Mouse (Mus musculus) left cerebral cortex, adult 11 months (tissue): ENCODE data around the gene Dynlt1c.
"Not testable (repeated sequence)": the region's sequence is repeated elsewhere in the genome, so short reads cannot be mapped to it uniquely, and the experiment has no call there.

Experiments used
- DNase-seq: peaks from one replicate; pipeline ENCODE4 v3.0.0; 2022; ENCODE audit warnings: low spot score

The Dynlt1c gene

DNA sequence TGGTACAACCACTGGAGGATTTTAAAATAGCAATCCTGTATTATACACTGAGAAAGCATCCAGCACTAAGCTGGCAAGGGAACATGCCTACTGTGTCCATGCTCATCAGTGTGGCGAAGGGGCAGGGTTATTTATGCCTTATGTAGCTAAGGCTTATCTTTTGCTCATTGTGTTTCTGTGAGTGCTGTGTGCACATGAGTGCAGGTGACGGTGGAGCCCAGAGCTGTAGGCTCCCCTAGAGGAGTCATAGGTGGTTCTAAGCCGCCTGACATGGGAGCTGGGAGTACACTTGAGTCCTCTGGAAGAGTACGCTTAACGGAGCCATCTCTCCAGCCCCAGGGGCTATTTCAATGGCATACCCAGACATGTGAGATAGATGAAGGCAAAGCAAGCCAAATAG is 17.8 kb downstream of the Dynlt1c start:
- not testable (repeated sequence) for DNase-seq

DNA sequence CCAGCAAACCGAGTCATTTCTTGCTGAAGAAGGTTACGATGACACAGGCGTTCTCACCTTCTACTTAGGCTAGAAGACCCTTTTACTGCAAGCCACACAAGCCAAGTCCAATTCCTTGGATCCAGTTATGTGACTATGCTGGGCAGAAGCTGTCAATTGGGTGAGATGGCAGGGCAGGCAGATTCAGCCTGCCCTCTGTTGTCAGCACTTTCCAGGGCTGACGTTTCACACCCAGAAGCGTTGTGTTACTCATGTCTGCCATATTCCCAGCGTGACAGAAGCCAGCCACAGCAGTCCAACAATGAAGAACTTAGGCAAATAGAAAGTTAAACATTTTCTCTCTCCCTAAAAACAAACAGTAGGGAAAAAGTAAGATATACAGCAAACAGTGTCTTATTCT is 18.6 kb downstream of the Dynlt1c start:
- not testable (repeated sequence) for DNase-seq

DNA sequence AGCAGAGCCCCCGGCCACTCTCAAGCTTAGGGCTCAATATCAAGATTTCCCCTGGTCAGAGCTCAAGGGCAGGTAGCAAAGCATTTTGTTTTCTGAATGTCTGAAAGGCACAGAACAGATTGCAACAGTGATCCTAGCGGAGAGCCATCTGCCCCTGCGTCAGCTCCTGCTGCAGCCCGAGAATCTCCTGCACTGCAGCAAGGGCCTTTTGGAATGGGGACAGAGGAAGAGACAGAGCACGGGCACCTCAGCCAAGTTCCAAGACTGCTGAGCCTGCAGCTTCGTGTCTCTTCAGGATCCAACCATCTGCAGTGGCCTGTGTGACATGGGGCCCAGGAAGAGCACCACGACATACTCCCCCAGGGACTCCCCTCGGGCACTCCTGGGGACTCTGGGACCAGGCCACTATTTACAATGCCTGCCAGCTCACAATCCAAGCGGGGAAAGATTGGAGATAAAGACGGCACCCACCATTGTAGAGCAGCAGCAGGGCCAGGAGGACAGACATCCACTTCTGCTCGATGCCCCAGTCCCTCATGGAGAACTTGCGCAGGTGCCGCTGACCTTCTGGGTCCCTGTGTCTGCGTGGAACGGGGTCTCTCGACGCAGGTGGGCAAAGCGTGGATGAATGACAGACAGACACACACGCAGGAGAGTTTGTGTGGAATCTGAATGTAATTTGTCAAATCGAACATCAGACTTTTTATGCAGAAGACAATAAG is 19.4 kb downstream of the Dynlt1c start:
- DNase-seq: not testable (repeated sequence)

DNA sequence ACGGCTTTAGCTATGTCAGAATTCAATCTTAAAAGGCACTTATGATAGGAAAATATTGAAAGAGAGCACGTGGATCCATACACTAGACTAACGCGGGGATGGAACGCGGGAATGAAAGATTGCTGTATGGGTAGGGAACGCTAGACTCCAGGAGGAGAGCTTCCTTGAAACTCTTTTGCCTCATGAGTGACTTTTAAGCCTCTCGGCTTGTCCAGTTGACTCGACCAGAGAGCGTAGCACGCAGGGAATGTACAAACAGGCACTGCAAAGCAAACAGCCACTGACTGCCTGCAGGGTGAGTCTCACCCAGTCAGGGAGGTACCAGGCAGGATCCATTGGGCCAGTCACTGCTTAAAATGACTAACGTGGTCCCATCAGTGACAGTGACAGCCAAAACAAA is 20.5 kb downstream of the Dynlt1c start:
- DNase-seq: not testable (repeated sequence)

DNA sequence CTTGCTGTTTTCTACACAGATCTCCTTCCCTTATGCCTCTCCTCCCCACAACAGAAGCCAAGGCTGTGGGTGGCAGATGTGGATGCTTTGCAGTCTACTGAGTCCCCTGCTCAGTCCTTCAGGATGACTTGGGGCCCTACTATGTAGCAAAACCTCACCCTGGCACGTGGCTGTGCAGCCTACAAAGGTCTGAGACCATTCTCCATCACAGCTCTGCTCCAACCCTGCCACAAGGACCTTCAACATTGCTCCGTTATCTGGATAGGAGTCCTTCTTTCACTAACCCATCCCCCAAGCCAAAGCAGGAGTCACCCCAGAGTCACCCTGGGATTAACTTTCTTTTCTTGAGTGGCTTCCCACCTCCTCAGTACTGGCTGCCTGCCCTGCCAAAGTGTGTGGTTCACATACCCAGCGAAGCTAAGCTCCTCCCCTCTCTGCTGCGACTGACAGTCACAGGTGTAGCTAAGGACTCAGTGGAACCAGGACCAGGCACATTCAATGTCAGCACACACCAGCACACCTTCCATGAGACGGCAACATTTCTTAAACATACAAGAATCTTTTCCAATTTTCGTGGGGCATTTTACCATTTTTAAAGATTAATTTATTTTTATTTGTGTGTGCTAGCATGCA is 23.6 kb downstream of the Dynlt1c start:
- not testable (repeated sequence) for DNase-seq

DNA sequence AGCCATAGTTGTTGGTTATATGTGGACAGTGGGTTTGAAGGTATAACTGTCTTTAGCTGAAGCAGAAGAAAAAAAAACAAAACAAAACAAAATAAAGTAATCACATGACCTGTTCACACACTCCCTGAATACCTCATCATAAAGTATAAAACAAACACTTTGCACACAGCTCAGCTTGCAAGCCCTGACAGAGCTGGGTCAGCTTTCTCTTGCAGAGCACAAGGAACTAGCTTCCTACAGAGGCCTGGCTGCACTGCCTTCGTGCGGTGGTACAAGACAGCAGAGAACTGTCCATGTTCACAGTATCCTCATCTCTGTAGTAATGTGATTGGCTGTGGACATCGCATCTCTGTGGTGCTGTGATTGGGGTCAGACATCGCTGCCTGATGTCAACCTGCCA is 28.9 kb downstream of the Dynlt1c start:
- not testable (repeated sequence) for DNase-seq

DNA sequence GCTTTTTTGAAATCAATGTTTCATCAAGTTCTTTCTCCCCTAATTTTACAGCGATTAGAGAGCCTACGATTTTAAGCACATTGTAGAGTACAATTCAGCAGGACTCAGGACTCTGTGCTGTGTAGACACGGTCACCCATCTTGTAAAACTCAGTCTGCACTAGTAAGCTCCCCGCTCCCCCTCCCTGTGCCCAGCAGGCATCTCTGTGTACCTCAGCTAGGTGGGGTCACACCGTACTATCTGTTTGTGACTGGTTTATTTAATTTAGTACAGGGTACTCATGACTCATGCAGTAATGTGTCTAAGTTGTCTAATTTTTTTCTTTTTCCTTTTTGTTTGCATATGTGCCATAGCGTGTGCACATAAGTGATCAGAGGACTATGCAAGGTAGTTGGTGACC is 31.4 kb downstream of the Dynlt1c start:
- not testable (repeated sequence) for DNase-seq

DNA sequence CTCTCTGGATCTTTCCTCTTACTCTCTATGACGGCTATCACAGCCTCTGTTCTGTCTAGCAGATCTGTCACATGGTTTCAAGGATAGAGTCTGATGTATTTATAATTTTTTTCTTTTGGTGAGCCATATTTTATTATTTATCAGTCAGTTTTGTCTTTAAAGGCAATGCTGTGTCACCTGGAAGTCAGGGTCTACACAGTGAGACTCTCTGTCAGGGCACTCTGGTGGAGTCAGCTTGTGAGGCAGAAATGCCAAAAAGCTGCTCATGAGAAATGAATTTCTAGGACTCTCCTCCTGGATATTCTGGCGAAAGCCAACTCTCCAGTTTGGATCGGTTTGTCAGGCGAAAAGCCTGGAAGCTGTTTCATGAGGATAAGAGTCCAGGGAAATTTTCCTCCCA is 34.3 kb downstream of the Dynlt1c start:
- not testable (repeated sequence) for DNase-seq

DNA sequence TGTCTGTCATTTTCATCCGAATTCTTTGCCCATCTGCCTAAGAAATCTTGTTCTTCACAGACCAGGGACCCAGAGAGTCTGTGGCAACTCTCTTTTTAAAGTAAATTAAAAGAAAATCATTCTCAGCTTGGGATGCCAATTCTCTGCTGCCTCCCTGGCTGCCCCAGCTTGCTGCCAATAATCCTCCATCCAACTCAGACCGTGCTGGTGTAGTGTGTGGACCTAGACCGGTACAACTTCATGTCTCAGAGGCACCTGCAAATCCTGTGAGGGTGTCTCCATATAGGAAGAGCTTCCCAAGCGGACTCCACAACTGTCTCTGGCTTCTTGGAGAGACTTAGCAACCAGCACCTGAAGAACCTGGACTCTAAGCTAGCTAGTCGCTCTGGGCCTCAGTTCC is 35.4 kb downstream of the Dynlt1c start:
- DNase-seq: no peak

DNA sequence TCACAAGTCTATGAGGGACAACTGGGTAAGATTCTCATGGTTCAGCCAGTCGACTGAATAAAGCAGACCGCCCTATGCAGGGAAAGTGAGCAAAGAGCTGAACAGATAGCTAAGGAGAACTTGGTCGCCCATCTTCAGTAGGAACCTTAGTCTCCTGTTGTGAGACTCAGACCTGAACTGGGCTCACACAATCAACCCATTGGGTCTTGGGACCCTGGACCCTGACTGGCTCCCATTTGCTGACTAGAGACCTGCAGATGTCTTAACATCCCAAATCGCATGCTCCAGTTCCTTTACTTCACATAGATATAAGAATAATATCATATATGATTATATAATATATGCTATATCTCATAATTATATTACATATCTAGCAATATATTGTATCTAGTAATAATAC is 36.0 kb downstream of the Dynlt1c start:
- DNase-seq: not testable (repeated sequence)

DNA sequence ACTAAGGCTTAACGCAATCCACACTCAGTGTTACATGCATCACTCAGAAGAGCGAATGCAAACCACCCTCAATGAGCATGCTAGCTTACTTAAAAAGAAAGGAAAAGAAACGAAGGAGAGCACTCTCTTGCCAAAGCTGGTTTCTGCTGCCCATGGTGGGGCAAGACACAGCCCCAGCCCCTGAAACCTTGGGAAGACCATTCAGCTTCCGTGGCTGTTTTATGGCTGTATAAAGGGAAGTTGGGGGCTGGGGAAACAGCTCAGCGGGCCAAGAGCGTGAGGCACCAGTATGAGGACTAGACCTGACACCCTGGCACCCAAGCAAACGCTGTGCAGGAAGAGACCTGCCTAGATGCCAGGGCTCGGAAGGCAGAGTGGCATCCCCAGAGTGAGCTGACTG is 37.0 kb downstream of the Dynlt1c start:
- not testable (repeated sequence) for DNase-seq

DNA sequence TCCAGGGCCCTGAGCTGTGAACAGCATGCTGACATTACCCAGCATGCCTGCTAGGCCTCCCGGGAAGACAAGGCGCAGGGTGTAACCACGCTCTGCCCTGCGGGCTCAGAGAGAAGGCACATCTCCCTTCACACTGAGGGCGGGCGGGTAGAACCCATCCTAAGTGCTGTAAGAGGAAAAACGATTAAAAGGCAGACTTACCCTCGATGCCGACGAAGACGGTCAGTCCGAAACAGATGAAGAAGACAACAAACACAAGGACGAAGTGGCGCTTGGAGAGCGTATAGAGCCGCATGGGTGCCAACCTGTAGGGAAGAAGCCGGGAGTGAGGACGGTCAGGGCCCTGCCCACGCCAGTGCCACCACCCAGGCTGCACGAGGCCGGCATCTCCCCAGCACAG is 38.0 kb downstream of the Dynlt1c start:
- not testable (repeated sequence) for DNase-seq

DNA sequence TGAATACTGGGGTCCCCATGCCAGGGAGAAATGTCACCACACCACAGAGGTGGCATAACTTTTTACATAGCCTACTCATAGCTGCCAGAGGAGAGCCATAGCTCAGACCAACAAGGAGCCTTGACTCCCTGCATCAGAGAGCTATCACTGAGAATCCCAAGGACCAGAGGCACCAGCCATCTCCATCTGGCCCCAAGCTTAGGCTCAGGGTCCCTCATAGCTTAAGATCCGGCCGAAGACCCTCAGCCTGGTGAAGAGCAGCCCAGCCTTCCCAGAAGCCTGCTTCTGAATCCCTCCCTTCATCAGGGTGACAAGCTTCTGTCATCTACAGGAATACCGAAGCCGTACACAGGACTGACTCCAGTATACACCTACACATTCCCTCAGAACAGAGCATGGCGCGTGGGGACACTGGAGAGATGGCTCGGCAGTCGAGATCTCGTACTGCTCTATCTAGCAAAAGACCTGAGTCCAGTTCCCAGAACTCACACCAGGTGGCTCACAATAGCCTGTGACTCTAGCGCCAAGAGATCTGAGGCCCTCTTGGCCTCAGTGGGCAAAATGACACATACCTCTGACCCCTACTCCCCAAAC is 38.7 kb downstream of the Dynlt1c start:
- not testable (repeated sequence) for DNase-seq

DNA sequence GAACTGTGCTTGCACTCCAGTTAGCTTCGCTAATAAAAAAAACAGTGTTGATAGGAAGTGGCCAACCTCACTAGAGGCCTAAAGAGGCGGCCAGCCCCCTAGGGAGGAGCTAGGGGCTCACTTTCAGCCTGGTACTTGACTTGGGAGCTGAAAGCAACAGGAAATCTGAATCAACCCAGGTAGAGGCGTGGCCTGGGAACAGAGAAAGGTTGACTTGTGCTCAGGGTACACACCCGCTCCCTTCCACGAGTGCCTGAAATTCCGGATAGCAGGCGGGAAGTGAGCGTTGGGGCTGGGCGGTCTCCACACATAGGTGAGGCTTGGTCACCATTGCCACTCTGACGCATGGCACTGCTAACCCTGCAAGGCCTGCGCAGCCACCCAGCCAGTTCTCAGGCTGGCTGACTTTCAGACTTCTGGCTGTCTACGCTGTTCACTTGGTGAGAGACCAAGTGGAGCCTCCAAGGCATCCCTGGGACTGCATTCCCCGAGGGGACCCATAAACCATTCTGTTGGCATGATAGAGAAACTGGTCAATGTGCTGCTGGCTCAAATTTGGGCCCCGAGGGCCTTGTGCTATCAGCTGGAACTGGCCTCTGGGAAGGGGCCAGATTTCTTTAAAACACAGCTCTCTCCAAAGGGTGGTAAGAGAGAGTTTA is 39.4 kb downstream of the Dynlt1c start:
- DNase-seq: not testable (repeated sequence)

DNA sequence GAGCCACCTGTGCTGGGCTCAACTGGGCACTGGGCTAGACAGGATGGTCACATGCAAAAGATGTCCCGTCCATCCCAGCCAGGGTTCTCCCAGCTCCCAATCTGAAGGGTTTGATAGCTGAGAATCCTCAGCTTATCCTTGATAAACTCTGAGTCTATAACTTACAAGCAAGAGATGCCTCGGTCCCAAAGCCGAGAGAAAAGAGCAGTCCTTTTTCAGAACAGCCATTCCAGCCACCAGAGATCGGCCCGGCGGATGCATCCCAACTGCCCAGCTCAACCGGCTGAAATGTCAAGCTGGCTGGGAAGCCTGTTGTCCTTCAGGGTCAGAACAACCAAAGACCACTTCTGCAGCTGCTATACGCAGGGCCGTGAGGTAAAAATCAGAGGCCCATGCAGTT is 42.7 kb downstream of the Dynlt1c start:
- DNase-seq: not testable (repeated sequence)

DNA sequence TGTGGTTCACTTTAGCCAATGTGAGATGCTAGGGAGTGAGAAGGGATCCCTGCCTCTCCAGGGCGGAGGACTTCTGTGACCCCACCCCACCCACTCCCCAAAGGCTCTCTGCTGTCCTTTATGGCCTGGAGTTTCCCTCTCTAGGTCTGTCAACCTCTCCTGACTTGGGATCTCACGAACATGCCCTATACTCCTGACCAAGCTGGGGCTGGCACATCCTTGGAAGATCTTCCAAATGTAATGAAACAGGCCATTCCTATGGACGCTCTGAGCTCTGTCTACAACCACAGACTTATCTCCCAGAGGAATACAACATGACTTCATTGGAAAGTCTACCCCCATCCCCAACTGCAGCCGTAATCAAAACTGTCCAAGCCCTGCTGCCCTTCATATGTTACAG is 43.2 kb downstream of the Dynlt1c start:
- not testable (repeated sequence) for DNase-seq

DNA sequence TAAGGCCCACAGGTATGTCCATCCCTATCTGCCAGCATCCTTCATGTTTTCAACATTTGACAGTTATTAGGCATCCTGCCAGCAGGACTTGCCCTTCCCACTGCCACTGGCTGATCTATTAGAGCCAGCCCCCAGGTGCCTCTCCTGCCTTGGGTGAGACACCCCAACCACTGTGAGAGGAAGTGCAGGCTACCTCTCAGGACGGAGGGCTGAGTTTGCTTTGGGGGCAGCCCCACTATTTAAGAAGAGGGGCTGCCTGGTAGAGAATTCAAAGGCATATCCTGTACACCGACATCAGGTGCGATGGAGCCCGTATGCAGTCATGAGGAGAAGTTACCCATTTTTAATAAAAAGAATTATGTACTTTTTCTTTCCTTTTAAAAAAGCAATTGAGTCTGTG is 44.2 kb downstream of the Dynlt1c start:
- not testable (repeated sequence) for DNase-seq

DNA sequence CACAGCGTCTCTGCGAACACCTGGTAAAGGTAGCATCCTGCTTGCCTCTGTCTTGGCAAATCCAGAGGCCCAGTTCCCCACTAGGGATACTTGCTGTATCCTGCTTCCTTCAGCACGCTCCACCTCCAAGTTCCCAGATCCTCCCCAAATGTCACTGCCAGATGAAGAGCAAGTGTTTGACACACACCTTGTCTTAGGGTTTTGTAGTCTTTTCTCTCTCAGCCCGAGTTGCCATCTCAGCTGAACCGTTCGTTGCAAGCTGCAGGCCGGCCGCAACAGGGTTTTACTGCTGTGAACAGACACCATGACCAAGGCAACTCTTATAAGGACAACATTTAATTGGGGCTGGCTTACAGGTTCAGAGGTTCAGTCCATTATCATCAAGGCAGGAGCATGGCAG is 45.4 kb downstream of the Dynlt1c start:
- DNase-seq: not testable (repeated sequence)

DNA sequence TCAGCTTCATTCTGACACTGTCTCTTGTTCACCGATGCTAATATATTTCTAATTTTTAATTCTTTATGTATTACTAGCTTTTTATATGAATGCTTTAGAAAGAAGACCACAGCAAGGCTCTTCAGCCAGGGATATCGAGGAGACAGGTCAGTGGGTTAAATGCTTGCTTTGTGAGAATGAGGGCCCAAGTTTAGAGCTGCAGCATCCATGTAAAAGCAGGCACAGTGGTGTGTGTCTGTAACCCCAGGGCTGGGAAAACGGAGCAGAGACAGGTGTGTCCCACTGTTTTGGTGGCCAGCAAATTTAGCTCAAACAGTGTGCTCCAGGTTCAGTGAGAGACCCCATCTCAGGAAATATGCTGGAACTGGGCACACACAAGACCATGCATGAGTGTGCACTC is 46.0 kb downstream of the Dynlt1c start:
- DNase-seq: not testable (repeated sequence)

DNA sequence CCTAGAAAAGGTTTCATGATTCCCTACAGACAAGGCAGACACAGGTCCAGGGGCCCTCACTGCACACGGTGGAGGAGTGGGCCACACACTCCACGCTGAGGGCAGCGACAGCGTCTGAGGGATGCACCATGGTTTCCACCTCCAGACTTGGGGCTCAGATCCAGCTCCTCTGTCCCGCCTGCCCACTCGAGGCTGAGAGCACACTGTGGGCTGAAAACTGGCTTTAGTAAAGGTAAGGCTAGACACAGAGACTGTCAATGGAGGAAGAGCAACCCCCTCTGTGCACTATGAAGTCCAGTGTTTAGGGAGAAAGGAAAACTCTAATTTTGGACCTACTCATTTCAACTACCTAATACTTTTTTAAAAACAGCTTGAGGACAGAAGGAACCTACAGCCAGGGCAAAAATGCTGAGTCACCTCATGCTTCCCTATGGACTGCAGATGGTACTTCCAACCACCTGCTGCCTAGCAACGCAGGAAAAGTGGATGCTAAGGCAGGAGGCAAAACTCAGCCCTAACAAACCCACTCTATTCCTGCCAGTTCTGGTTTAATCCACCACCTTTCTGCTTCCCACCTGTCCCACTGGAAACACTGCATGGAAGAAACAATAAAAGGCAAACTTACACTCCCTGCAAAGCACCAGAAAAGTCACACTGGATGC is 49.6 kb downstream of the Dynlt1c start:
- not testable (repeated sequence) for DNase-seq

DNA sequence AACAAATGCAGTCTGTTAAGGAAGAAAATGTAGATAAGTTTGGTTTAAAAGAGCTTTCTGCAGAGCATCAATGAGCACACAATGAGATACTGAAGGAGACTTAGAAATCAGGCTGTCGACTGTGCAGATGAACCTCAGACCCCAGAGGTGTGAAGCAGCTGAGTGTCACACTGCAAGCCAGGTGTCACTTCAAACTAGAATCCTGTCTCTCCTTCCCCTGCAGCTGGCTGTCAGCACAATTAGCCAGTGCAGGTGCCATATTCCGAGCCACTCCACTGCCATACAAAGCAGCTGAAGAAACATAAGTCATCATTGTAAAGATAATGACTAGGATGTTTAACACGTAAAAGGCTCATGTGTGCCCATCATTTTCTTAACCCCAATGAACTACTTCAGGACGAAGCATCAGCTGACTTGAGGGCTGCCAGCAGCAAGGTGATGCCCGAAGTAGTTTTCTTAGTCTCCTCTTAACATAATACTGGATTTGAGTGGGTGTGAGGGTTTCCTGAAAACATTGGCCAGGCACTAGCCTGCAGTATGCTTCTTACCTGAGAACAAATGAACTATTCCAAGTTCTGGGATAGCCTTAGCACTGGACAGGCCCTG is 52.0 kb downstream of the Dynlt1c start:
- DNase-seq: not testable (repeated sequence)

DNA sequence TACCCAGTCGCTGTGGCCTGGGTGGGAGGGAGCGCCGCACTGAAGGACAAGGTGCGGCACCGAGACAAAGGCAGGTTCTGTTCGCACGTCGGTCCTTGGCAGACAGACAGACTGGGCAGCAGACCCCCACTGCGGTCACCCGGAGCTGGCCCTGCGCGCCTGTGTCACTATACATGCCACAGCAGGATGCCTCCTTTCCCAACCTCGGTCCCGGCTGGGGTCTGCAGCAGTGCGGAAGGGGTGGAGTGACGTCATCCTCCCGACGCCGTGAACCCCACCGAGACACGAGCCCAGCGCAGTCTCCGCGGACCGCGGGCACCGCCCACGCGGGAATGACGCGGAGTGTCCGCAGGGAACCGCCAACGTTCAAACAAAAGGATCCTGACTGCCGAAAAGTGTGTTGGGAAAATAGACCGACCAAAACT is 53.6 kb downstream of the Dynlt1c start:
- DNase-seq: not testable (repeated sequence)
